Mouse (Mus musculus): ENCODE measurements around the gene Krt17. TPM values are rescaled to one million over a fixed set of nuclear protein-coding genes. Genes with fewer than 3 reads are reported as not detected.
"Not testable (repeated sequence)": the region's sequence is repeated elsewhere in the genome, so short reads cannot be mapped to it uniquely, and the experiment has no call there.

The Krt17 gene
- polyA plus RNA-seq, 1 experiment: 0.16 TPM

- Histone ChIP-seq H3K27ac (ENCODE audit: insufficient read depth, low read length) (no peak overlapping the region), H3K4me3 (replicated peaks; ENCODE audit: insufficient read depth, low read depth, low read length) (no peak overlapping the region), H3K27me3 (ENCODE audit: control insufficient read depth, insufficient read depth, low read length) (no peaks in the 10 kb centered on the region), H3K4me1 (ENCODE audit: control insufficient read depth, insufficient read depth, low read length) (no peaks in the 10 kb centered on the region)
- DNase-seq: no peak
- 86% methylated on average over 9 of the region's 9 CpGs for WGBS
- TF ChIP-seq CTCF (IDR thresholded peaks at IDR 0.05; ENCODE audit: borderline replicate concordance, insufficient read depth, low read depth, low read length) (no peak), POLR2A (IDR thresholded peaks at IDR 0.05; ENCODE audit: borderline replicate concordance, insufficient read depth, low read length) (no peak)
Observed at GRCm38 (mm10) chr11:100261235-100261605, 391 bp upstream of the Krt17 start.

- TF ChIP-seq POLR2A (IDR thresholded peaks at IDR 0.05; ENCODE audit: borderline replicate concordance, insufficient read depth, low read length): no peak
- TF ChIP-seq CTCF (IDR thresholded peaks at IDR 0.05; ENCODE audit: borderline replicate concordance, insufficient read depth, low read depth, low read length): no peak
- H3K27me3 ChIP-seq (ENCODE audit: control insufficient read depth, insufficient read depth, low read length): no peaks in the 10 kb centered on the region
- no peak overlapping the region for H3K4me3 ChIP-seq (replicated peaks; ENCODE audit: insufficient read depth, low read depth, low read length)
- 89% methylated on average over 9 of the region's 9 CpGs for WGBS
- no peak for DNase-seq
- no peak overlapping the region for H3K27ac ChIP-seq (ENCODE audit: insufficient read depth, low read length)
- no peaks in the 10 kb centered on the region for H3K4me1 ChIP-seq (ENCODE audit: control insufficient read depth, insufficient read depth, low read length)
Observed at GRCm38 (mm10) chr11:100259079-100259478, 1.8 kb downstream of the Krt17 start.

DNA sequence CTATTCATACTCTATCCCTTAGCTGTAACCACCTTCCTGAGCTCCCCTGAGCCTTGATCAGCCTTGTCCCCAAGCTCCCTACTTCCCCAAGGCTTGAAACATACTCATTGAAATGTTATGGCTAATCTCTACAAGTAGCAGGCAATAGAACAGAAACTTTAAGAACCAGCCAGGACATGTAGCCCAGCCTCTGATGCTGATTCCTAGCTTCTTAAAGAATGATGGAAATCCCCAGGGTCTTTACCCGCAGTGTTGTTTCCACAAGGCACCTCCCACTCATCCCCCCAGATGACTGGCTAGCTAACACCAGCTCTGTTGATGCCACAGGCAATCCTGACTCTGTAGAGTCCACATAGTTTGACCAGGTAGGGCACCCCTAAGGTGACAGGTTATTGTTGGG lies 2.9 kb downstream of the Krt17 start:
- TF ChIP-seq POLR2A (IDR thresholded peaks at IDR 0.05; ENCODE audit: borderline replicate concordance, insufficient read depth, low read length) (no peak), CTCF (IDR thresholded peaks at IDR 0.05; ENCODE audit: borderline replicate concordance, insufficient read depth, low read depth, low read length) (no peak)
- WGBS: 94% methylated on average over 1 of the region's 1 CpGs
- Histone ChIP-seq H3K27ac (ENCODE audit: insufficient read depth, low read length) (no peak overlapping the region), H3K27me3 (ENCODE audit: control insufficient read depth, insufficient read depth, low read length) (no peaks in the 10 kb centered on the region), H3K4me1 (ENCODE audit: control insufficient read depth, insufficient read depth, low read length) (no peaks in the 10 kb centered on the region), H3K4me3 (replicated peaks; ENCODE audit: insufficient read depth, low read depth, low read length) (no peak overlapping the region)
- no peak for DNase-seq

DNA sequence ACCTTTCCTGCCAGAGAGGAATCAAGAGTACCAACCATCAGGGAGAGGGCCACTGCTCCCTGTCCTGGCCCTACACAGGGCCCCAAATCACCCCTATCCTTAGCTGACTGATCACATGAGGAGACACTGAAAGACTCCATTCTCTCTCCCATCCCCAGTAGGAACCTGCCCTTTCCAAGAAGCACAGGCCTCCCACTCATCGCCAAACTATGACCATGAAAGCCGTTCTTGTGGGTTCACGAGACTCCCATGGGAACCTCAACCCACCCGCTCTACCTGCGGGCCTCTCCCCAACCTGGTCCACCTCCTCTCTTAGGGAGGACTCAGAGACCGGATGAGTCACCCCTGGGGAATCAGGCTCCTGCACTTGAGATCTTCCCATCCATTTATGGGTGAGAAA lies 5.3 kb downstream of the Krt17 start:
- DNase-seq: no peak
- TF ChIP-seq POLR2A (IDR thresholded peaks at IDR 0.05; ENCODE audit: borderline replicate concordance, insufficient read depth, low read length) (no peak), CTCF (IDR thresholded peaks at IDR 0.05; ENCODE audit: borderline replicate concordance, insufficient read depth, low read depth, low read length) (no peak)

DNA sequence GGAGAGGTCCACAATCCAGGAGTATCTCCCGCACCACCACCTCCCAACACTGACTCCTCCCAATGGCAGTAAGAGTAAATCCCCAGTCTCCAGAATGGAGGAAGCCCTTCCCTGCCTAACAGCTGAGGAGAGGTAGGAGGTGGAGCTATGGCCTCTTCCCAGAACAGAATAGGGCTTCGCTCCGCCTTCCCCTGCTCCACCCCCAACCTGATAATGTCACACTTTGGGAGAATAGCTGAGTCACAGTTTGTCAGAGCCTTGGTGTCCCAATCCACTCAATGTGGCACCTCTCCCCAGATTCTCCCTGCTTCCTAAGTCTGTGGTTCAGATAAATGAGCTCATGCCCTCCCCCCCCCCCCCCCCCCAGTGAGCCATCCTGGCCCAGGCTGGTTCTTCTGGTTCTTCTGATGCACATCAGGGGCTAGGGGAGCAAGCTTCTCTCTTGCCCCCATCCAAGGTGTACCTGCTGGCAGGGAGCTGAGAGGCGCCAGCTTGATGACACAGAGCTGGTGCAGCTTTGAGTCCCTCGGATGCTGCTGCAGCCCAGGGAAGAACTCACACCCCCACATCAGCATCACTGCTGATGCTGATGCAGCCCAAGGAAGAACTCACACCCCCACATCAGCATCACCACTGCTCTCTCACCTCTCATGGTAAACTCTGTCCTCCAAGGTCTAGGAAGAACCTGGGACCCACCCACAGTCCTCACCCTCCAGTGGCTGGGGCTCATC lies 6.3 kb downstream of the Krt17 start:
- Histone ChIP-seq H3K27me3 (ENCODE audit: control insufficient read depth, insufficient read depth, low read length) (no peaks in the 10 kb centered on the region), H3K4me3 (replicated peaks; ENCODE audit: insufficient read depth, low read depth, low read length) (no peak overlapping the region), H3K27ac (ENCODE audit: insufficient read depth, low read length) (no peak overlapping the region), H3K4me1 (ENCODE audit: control insufficient read depth, insufficient read depth, low read length) (no peaks in the 10 kb centered on the region)
- TF ChIP-seq POLR2A (IDR thresholded peaks at IDR 0.05; ENCODE audit: borderline replicate concordance, insufficient read depth, low read length) (no peak), CTCF (IDR thresholded peaks at IDR 0.05; ENCODE audit: borderline replicate concordance, insufficient read depth, low read depth, low read length) (no peak)
- no peak for DNase-seq
- 73% methylated on average over 5 of the region's 5 CpGs for WGBS

More for the DNA sequence above, 5.3 kb downstream of the Krt17 start:
- no peaks in the 10 kb centered on the region for H3K27me3 ChIP-seq (ENCODE audit: control insufficient read depth, insufficient read depth, low read length)
- WGBS: 94% methylated on average over 6 of the region's 6 CpGs
- H3K27ac ChIP-seq (ENCODE audit: insufficient read depth, low read length): no peak overlapping the region
- H3K4me3 ChIP-seq (replicated peaks; ENCODE audit: insufficient read depth, low read depth, low read length): no peak overlapping the region
- no peaks in the 10 kb centered on the region for H3K4me1 ChIP-seq (ENCODE audit: control insufficient read depth, insufficient read depth, low read length)

DNA sequence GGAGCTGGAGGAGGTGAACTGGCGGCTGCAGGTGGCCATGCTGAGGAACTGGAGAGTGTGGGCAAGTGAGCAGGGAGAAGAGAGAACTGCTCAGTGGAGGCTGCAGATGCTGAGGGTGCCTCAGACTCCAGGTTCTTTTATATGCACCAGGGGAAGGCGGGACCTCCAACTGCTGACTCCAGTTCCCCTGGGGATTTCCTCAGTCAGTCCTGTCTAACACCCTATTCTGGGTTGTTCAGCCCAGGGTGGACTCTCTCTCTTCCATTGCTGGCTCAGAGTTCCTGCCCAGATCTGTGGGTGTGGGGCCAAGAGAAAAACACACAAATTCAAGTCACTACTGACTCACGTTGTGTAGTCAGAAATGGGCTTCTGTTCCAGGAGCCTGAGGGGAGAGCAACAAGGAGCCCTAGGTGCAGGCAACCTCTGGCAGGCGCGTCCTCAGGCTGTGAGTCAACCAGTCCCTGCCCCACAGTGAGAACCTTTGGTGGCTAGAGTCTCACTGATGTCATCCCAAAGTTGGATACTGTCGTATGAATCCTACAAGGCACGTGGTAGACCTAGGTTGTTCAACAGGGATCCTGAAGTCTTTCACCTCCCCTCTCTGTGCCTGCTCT lies 11.9 kb downstream of the Krt17 start, which contains the start of gene Krt16:
TSS of gene Krt16 (minus strand) at position 51 of the 614 bp plus-strand sequence.
- DNase-seq: no peak
- Histone ChIP-seq H3K27ac (ENCODE audit: insufficient read depth, low read length) (no peak within 1 kb of the TSS), H3K4me3 (replicated peaks; ENCODE audit: insufficient read depth, low read depth, low read length) (no peak within 1 kb of the TSS), H3K27me3 (ENCODE audit: control insufficient read depth, insufficient read depth, low read length) (no peaks in the 10 kb centered on the region), H3K4me1 (ENCODE audit: control insufficient read depth, insufficient read depth, low read length) (no peaks in the 10 kb centered on the region)
- TF ChIP-seq POLR2A (IDR thresholded peaks at IDR 0.05; ENCODE audit: borderline replicate concordance, insufficient read depth, low read length) (no peak), CTCF (IDR thresholded peaks at IDR 0.05; ENCODE audit: borderline replicate concordance, insufficient read depth, low read depth, low read length) (no peak)
- WGBS: 82% methylated on average over 7 of the region's 7 CpGs

DNA sequence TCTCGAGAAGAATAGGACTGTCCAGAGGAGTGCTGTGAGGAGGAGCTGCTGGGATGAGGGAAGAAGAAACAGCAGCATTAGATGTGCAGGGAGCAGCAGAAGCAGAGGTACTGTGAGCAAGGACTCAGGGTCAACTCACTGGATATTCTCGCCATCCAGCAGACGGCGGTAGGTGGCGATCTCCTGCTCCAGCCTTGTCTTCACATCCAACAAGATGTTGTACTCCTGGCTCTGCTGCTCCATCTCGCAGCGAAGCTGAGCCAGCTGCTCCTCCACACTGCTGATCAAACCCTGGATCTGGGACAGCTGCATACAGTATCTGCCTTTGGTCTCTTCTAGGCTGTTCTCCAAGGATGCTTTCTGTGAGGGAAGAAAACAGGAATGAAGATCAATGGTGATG lies 14.4 kb downstream of the Krt17 start:
- not testable (repeated sequence) for H3K4me3 ChIP-seq (replicated peaks; ENCODE audit: insufficient read depth, low read depth, low read length); H3K27ac ChIP-seq (ENCODE audit: insufficient read depth, low read length); DNase-seq; H3K4me1 ChIP-seq (ENCODE audit: control insufficient read depth, insufficient read depth, low read length); H3K27me3 ChIP-seq (ENCODE audit: control insufficient read depth, insufficient read depth, low read length)
- 64% methylated on average over 7 of the region's 7 CpGs for WGBS

DNA sequence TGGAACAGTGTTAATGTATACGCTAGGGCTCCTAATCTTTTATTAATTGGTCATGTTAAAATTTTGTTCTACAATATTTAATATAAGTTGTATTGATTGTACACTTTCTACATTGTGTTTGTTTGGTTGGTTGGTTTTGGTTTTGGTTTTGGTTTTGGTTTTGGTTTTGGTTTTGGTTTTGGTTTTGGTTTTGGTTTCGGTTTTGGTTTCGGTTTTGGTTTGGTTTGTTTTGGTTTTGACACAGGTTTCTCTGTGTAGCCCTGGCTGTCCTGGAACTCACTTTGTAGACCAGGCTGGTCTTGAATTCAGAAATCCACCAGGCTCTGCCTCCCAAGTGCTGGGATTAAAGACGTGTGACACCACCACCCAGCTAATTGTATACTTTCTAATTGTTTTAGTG lies 20.6 kb downstream of the Krt17 start:
- DNase-seq; H3K4me1 ChIP-seq (ENCODE audit: control insufficient read depth, insufficient read depth, low read length); H3K4me3 ChIP-seq (replicated peaks; ENCODE audit: insufficient read depth, low read depth, low read length); H3K27ac ChIP-seq (ENCODE audit: insufficient read depth, low read length); H3K27me3 ChIP-seq (ENCODE audit: control insufficient read depth, insufficient read depth, low read length): not testable (repeated sequence)
- 91% methylated on average over 4 of the region's 4 CpGs for WGBS

Measured in cerebellum, adult 2 months (tissue).